Mouse (Mus musculus) adrenal gland, postnatal 36 days (tissue): ENCODE measurements around the gene Mki67. TPM values are rescaled to one million over a fixed set of nuclear protein-coding genes. Genes with fewer than 3 reads are reported as not detected.

Experiments used
- DNase-seq, 2 experiments: peaks; one replicate each; pipeline ENCODE4 v3.0.0; 2021; ENCODE audit warnings: mixed read lengths in 1 of 2
- long read RNA-seq, 2 experiments: library from polyadenylated mRNA; stranded (forward); transcript quantifications; one replicate each; pipeline ENCODE4 v2.0.0; 2021; ENCODE audit warnings: borderline sequencing depth in 2 of 2
- total RNA-seq, 2 experiments: library from RNA; stranded (reverse); gene quantifications; 2 replicates each; pipeline ENCODE4 v1.2.3; 2021

Gene Mki67
- total RNA-seq, result 10 to 100 TPM in 1 of 2 experiments, 1 to 10 TPM in 1; 9.3 to 10.4 TPM
- long read RNA-seq, experiment 1, partial matches to known transcripts, result 1 of 2 reads
- long read RNA-seq, experiment 1, other reads (novel, unspliced or antisense), result 1 of 2 reads
- long read RNA-seq, experiment 2, result 0 reads

DNA sequence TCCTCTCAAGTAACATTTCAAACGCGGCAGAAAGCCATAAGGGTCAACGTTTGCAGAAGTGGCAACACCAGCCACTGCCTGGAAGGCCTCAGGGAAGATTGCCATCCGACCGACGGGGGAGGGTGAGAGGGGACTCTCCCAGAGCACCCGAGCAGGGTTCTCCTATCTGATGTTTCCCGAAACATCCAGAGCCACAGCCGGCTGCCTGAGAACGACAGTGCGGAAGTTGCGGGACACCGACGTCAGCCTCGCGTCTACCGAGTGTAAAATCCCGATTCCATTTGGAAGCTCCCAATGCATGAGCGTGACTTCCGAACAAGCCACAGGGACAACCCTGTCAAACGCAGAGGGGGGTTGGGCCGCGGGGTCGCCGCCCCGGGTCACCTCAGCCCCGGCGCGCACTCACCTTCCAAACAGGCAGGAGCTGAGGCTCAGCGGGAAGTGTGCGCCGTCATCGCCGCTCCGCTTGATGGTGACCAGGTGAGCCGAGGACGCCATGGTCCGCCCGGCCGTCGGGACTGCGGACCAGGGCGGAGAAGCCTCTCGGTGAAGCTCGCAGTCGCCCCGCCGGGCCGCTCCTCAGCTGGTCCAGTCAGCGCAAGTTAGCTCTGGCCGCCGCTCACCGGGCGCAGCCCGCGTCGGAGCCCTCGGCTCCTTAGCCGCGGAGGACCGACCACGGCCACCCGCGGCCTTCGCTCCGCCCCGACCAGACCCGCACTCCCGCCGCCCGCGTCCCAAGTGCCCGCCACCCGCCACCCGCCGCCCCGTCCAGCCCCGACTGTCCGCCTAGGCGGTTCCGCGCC is at the start of gene Mki67:
Mki67 (minus strand) TSS at position 720 of the 803 bp plus-strand sequence.
- DNase-seq, result peak; percentile 21 to 56

DNA sequence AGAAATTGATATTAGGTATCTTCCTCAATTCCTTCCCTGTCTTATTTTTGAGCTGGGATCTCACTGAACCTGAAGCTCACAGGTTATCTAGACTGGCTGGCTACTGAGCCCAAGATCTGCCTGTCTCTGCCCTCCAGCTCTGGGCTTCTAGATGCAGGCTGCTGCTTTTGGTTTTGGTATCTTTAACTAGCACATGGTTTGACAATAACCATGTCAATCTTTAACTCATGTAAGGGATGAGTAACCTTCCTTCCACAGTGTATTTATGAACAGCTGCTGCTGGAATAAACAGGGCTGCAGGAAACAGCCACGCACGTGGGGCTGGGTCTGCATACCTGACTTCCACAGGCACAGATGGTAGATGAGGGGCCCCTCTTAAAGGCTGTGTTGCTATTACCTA is 47.1 kb upstream of the Mki67 start:
- no peak for DNase-seq

DNA sequence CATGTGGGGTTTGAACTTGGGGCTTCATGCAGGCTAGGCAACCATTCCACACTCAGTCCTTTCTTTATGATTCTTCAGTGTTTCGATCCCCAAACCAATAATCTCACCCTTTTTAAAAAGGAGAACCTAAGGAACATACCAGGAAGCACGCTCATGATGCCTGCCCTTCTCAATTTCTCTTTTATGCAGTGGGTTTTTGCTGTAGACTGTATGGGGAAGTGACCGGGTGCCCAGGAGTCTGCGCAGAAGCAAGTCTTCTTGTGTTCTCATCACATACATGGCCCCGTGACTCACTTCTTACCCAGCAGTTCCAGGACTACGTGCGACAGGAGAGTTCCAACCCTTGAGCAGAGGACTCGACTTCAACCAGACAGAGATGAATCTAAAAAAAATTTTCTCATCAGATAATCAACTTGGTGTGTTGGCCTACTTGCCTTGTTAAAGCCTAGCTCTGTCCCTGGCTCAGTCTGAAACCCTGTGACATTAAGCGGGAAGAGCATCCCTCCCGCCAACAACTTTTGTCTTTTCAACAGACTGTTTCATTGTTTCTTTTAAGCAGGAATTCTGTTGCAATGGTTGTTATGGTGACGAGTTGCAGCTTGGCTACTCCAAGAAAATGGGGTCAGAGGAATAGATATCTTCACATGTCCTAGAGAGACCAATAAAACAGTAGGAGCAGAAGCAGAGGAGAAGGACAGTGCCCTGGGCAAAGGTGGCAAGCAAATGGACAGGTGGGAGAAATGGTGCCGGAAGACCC is 42.8 kb upstream of the Mki67 start:
- no peak for DNase-seq

GRCm38 (mm10) chr7:135758171-135758570 is 42.0 kb upstream of the Mki67 start:
- no peak for DNase-seq

DNA sequence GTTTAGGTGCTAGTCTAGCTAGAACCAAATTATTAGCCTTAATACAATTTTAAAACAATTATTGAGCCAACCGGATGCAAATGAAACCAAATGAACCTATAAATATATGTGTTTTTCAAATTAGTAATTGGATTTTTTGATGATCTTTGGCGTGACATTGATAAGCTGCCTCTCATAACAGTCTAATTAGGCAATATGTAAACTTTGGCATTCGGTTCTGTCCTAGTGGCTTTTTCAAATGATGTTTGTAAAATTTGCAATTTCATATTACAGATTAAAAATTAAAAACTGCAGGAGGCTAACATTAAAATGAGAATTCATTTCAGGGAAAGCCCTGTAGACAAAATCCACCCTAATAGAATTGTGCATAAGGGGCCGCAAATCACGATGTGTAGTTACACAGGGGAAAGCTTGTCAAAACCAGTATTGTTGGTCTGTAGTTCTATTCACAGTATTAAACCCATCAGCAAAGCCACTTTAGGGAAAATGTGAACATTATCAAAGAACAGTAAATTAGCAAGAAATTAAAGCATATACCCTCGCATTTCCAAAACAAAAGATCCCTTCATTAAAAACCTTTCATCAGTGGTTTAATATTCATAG is 40.9 kb upstream of the Mki67 start:
- DNase-seq, result no peak

GRCm38 (mm10) chr7:135748986-135749385 is 32.8 kb upstream of the Mki67 start:
- peak; percentile 18 to 34 for DNase-seq

DNA sequence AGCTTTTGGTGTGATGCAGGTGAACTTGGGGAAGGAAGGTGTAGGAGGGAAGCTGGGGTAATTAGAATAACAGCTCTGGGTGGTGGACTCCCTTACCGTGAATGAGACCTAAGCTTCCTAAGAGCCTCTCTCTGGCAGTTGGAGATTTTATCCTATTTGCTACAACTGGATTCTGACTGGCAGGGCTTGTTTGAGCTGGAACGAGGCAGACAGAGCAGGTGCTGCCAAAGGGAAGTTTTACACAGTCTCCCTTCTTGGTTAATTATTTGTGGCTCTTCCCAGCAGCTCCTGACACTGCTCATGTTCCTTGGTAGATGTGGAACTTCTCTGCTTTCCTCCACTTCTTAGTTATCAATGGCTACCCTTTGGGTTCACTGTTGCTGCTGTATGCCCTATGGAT is 30.9 kb upstream of the Mki67 start:
- DNase-seq, result no peak

- no peak for DNase-seq
These were observed 30.4 kb upstream of the Mki67 start for GRCm38 (mm10) chr7:135746528-135746927.

DNA sequence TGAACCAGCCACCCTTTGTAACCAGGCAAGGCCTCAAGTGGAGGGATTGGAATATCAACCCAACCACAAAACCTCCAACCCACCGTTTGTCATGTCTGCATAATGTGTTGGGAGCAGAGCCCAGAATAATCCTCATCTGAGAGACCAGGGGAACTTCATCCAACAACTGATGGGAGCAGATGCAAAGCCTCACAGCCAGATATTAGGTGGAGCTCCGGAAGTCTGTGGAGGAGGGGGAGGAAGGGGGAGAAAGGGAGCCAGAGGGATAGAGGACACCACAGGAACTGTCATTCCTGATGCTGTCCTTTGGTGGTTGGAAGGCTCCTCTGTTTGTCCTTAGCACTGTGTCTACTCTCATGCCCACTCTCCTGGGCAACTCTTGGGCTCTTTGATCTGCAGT is 28.9 kb upstream of the Mki67 start:
- DNase-seq, result no peak

DNA sequence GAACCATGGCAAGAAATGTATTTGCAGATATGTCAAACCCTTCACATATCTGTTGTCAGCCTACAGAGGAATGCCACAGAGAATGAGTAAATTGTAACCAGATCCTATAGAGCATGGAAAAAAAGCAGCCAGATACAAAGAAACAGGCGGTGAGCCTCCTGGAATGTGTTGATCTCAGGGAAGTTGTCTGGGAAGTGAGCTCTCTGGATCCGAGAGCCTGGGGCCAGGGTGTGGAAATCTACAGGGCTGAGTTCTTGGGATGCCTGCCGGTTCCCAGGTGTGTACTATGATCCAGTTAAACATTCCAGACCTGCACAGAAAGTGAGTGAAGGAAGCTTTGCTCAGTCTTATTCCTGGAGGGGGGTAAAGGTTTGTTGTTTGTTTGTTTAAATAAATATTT is 24.3 kb upstream of the Mki67 start:
- DNase-seq, result no peak

GRCm38 (mm10) chr7:135736581-135736886 is 20.4 kb upstream of the Mki67 start:
- DNase-seq, result no peak

DNA sequence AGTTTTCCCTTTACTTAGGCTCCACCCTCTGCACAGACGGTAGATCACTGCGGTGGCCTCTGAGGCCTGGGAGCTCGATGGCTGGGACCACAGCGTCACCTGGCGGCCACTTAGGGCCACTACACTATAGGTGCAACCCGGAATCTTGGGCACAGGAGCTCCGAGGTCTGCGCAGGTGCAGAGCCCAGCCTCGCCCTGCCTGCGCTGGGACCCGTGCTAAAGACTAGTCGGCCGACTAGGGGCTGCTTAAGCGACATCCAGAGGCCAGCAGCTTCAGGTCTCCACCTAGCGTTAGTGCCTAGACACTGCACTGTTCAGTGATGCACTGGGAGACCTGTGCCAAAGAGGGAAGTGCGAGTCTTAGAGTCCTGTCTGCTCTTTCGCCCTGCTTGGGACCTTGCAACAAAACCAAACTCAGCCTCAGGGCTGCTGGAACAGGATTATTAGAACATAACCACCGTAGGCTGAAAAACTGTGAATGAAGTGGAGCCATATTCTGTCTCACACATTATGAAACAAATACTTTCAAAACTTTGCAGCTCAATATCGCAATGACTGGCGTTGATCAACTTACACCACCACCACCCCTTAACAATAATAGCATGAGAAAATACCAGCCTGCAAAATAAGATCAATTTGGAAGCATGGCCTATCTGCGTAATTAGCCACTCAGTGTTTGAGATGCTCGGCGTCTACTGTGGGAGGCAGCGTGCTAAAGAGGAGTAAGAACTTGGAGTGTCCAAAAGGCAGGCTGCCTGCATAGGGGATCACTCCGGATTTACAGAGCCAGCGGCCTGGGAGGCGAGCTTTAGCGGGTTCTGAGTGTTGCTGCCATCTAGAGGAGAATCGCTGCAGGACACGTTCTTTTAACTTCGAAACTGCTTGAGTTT is 19.8 kb upstream of the Mki67 start:
- DNase-seq, result peak; percentile 81 to 85

DNA sequence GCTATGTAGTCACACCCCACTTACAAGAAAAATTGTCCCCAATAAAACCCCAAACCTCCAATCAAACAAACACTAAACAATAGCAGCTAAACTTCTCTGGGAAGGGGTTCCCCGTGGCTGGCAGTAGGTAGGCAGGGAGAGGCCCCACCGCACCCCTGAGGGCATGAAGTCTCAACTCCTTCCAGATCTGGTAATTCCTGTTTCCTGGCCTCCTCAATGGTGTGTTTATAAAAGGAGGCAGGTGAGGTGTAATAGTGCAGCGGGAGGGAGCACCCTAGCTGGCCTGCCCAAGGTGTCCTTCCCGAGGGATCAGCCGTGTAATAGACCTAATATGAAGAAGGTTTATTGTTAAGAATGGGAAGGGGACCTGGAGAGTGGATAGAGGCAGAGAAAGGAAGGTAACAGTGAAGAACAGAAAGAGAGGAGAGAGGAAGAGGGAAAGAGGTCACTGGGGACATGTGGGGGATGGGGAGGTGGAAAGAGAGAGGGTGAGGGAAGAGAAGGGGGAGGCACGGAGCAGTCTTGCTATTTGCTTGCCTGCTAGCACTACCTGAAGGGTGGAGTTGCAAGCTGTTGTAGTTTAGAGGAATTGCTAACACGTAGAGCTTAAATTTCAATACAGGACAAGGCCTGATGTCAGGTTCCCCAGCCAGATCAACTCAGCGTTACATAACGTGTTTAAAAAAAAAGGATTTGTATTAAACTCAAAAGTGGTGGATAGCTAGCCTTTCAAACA is 18.9 kb upstream of the Mki67 start:
- no peak for DNase-seq

DNA sequence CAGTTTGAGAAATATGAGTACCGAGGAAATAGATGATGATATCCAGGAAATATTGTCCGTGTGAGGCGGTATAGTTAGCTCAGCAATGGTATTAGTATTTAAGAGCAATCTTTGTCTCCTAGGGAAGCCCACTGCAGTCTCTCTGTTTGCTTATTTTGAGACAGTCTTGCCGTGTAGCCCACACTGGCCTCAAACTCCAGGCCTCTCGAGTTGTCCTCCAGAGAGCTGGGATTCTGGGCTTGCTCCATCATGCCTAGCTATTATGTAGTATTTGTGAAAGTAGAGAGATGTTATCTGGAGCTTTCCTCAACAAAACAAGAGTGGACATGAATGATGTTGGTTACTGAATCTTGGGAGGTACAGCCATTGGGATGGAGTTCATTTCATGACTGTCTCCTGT is 18.2 kb upstream of the Mki67 start:
- DNase-seq, result no peak

GRCm38 (mm10) chr7:135728038-135728437 is 11.9 kb upstream of the Mki67 start:
- DNase-seq, result no peak

DNA sequence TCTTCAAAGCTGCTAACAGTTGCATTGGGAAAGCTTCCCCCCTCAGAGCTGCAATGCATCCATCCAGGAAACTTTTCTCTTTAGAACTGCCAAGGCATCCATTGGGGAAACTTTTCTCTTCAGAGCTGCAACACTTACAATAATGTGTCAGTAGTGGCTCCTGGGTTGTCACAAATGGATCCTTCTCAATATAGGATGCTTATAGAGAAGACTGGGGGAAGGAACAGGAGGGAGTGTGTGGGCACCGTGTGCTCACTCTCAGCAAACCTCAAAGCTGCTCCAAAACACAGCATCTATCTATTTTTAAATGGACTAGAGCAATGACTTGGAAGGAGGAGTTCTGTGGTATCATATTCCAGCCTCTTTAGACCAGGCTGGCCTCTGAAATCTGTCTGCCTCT is 10.5 kb upstream of the Mki67 start:
- DNase-seq, result no peak

- no peak for DNase-seq
These were observed 7.6 kb upstream of the Mki67 start for GRCm38 (mm10) chr7:135723672-135724341.

DNA sequence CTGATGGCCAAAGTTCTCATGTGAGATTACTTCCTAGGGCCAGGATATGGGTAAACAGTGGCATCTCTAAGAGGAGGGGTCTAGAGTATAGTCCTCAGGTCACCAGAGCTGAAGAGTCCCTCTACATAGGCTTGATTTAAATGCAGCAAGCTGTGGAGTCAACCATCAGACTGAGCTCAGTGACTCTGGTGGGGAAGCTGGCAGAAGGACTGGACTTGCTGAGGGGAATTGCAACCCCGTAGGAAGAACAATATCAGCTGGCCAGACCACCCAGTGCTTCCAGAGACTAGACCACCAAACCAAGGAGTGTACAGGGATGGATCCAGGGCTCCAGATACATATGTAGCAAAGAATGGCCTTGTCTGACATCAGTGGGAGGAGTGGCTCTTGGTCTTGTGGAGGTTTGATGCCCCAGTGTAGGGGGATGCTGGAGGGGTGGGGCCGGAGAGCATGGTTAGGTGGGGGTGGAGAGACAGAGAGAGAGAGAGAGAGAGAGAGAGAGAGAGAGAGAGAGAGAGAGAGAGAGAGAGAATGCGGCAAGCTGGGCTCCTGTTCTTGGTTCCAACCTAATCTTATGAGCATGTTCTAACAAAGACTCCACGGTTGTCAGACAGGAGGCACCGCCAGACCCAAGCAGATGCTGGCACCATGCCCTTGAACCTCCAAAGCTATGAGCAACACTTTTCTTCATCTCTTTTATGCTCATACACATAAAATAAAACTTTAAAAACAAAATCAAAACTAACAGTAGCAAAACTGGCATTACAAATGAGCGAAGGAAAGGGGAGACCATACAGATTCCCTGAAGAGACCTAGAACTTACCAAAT is 6.1 kb upstream of the Mki67 start:
- DNase-seq, result no peak

DNA sequence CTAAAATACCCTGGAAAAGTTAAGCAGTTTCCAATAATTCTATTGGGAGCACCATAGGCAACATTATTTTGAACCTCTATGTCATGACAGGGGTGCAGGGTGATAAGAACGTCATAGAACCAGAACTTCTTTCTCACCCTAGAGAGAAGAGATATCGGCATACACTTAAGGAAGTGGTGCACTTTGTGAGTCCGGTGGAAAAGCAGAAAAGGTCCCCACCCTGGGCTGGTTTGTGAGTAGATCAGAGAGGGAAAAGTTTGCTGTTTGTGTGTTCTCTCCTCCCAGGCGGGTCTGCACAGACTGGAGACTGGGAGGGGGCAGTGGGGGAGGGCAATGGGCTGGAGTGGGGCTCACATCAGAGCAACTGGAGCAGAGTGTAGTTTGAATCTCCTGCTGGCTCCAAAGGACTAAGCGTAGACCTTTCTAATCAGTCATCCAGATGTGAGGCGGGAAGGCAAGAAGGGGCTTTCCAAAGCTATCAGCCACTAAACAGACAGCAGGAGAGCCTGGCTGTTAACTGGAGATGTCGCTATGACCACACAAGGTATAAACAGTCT is 5.4 kb upstream of the Mki67 start:
- DNase-seq, result no peak
